Mouse (Mus musculus): Measurements from ENCODE around the gene Nmt1.

DNA sequence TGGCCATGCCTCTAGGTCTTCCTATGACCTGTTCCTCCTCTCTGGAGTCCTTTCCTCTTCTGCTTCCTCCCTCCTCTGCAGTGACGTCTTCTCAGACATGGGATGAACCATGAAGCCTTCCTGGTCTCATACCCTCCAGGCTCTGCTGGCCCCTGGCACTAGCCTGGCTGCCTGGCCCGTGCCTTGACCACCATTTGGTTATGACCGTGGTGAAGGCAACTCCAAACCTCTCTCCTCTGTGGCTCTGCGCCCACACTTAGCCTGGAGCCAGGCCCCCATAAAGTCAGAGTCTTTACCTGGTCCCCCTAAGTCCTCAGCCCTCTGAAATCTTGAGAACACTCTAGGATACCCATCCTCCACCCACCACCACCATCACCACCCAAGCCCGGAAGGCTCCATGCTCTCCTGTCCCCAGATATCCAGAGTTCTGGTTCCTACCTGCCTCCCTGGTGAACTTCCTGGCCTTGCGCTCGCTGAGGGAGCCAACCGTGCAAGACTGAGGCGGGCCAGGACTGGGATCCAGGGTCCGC, 46.2 kb downstream of the Nmt1 start:
- TF ChIP-seq USF1 (IDR thresholded peaks at IDR 0.05; ENCODE audit: low read depth, low read length) (no peak), POLR2A (IDR thresholded peaks at IDR 0.05; ENCODE audit: low read depth, low read length) (no peak), CTCF (conservative IDR thresholded peaks at IDR 0.05 in 1 of 2, IDR thresholded peaks at IDR 0.05 in 1 of 2; ENCODE audit: low read depth in 2 of 2, low read length in 2 of 2) (no peak), BHLHE40 (IDR thresholded peaks at IDR 0.05; ENCODE audit: low read depth, low read length) (no peak), ELF1 (IDR thresholded peaks at IDR 0.05; ENCODE audit: low read depth, low read length) (no peak), MAX (IDR thresholded peaks at IDR 0.05; ENCODE audit: low read length) (no peak)
